Mouse (Mus musculus): ENCODE measurements around the gene Tmco5b. TPM values are rescaled to one million over a fixed set of nuclear protein-coding genes. Genes with fewer than 3 reads are reported as not detected.

Gene Tmco5b
- not detected in 2 replicates for polyA plus RNA-seq (2014; fragmentation: Nextera tagmentation; extraction: Ambion mirVana)

GRCm38 (mm10) chr2:113285432-113285831 lies at the start of gene Tmco5b:
Gene Tmco5b, plus strand, starts transcription at chr2:113285732.
- Histone ChIP-seq H3K4me3 (ENCODE audit: low read depth, low read length) (no peak within 1 kb of the TSS), H3K36me3 (ENCODE audit: control insufficient read depth, insufficient read depth, low read length) (no peaks in the 10 kb centered on the region), H3K9ac (ENCODE audit: low read length) (no peak within 1 kb of the TSS), H3K9me3 (ENCODE audit: control insufficient read depth, low read length) (no peaks in the 10 kb centered on the region), H3K27me3 (ENCODE audit: control insufficient read depth, insufficient read depth, low read length) (no peaks in the 10 kb centered on the region), H3K4me2 (ENCODE audit: low read depth) (no peak within 1 kb of the TSS), H3K4me1 (ENCODE audit: control insufficient read depth, insufficient read depth, low read length) (no peaks in the 10 kb centered on the region), H3K27ac (ENCODE audit: low read depth, low read length) (no peak within 1 kb of the TSS)
- DNase-seq (ENCODE audit: low spot score) (no peak), ATAC-seq (ENCODE audit: insufficient read depth, low FRiP score, low TSS enrichment) (no peak)
- 82% methylated on average over 2 of the region's 2 CpGs for WGBS

DNA sequence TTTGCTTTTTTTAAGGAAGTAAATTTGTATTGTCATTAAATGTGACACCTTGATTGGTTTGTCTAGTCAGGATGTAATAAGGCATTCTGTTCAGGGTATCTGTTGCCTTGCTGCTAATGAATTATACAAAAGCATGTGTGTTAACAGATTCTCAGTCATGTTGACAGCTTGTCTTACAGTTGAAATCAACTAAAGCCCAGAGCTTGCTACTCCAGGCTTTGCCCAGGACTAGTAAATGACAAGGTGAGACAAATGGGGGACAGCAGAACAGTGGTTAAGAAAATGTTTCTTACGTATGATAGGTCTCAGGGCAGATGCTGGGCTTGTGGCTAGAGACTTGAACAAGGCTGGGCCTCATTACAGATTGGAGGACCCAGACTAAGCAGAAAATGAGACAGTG lies 48.5 kb upstream of the Tmco5b start:
- H3K27ac ChIP-seq (ENCODE audit: low read depth, low read length) = no peak overlapping the region
- H3K27me3 ChIP-seq (ENCODE audit: control insufficient read depth, insufficient read depth, low read length) = no peaks in the 10 kb centered on the region
- ATAC-seq (ENCODE audit: insufficient read depth, low FRiP score, low TSS enrichment) (no peak), DNase-seq (ENCODE audit: low spot score) (no peak)
- H3K9ac ChIP-seq (ENCODE audit: low read length) = no peak overlapping the region
- H3K4me1 ChIP-seq (ENCODE audit: control insufficient read depth, insufficient read depth, low read length) = no peaks in the 10 kb centered on the region
- H3K36me3 ChIP-seq (ENCODE audit: control insufficient read depth, insufficient read depth, low read length) = no peaks in the 10 kb centered on the region
- H3K4me3 ChIP-seq (ENCODE audit: low read depth, low read length) = no peak overlapping the region
- H3K9me3 ChIP-seq (ENCODE audit: control insufficient read depth, low read length) = no peaks in the 10 kb centered on the region
- 80% methylated on average over 1 of the region's 1 CpGs for WGBS
- no peak overlapping the region for H3K4me2 ChIP-seq (ENCODE audit: low read depth)

DNA sequence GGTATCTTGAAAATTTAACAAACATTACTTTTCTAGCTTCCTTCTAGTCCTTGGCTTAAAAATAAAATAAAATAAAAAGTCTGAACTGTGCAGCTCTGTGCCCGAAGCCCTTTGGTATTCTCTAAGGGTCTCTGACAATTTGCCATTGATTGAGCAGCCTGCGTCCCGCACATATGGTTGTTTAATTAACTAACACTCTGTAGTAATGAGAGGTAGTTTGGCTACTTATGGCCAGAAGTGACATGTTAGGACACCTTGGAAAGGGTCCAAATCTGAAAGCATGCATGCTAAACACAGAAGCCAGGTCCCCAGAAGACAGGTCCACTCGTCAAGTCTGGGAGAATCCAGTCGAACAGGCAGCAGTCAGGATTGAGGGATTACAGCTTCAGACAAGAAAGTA lies 46.7 kb upstream of the Tmco5b start:
- H3K4me1 ChIP-seq (ENCODE audit: control insufficient read depth, insufficient read depth, low read length) = no peaks in the 10 kb centered on the region
- no peak for ATAC-seq (ENCODE audit: insufficient read depth, low FRiP score, low TSS enrichment)
- no peaks in the 10 kb centered on the region for H3K9me3 ChIP-seq (ENCODE audit: control insufficient read depth, low read length)
- no peak for DNase-seq (ENCODE audit: low spot score)
- no peaks in the 10 kb centered on the region for H3K36me3 ChIP-seq (ENCODE audit: control insufficient read depth, insufficient read depth, low read length)
- no peak overlapping the region for H3K4me3 ChIP-seq (ENCODE audit: low read depth, low read length)
- 69% methylated on average over 5 of the region's 5 CpGs for WGBS
- H3K4me2 ChIP-seq (ENCODE audit: low read depth) = no peak overlapping the region
- H3K9ac ChIP-seq (ENCODE audit: low read length) = no peak overlapping the region
- H3K27ac ChIP-seq (ENCODE audit: low read depth, low read length) = no peak overlapping the region
- H3K27me3 ChIP-seq (ENCODE audit: control insufficient read depth, insufficient read depth, low read length) = no peaks in the 10 kb centered on the region

DNA sequence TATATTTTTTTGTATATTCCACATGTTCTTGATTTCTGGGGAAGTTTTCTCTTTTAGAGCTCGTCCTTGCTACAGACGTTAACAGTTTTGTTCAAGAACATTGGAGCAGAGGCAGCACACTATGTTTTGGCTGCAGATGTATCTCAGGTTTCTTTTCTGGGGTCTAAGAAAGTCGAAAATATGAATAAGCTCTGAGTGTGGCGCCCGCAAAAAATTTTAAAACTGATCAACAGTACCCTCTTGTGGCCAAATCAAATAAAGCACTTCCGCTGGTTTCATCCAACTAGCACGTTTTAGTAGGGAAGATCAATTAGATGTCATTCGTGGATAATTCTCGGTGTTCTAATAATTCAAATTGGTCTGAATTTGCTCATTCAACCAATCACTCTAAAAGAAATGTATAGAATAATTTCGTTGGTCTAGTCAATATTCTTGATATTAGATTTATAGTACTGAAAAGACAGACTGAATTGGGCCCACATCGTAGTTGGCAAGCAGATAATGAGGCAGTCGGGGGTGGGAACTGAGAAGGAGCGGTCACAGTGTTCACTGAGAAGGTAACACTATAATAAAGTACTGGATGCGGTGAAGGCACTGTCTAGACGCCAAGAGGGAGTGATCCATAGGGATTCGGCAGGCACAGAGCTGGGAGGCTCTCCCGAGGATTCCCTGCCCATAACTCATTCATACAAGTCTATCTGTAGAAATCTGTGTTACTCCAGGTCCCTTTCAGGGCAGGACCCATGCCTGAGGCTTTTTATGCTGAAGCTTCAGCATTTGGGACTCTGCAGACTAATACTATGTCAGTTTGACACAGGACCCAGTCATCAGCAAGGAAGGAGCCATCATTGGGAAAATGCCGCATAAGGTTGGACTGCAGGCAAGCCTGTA lies 17.1 kb downstream of the Tmco5b start:
- Histone ChIP-seq H3K9ac (ENCODE audit: low read length) (no peak overlapping the region), H3K4me3 (ENCODE audit: low read depth, low read length) (no peak overlapping the region), H3K27ac (ENCODE audit: low read depth, low read length) (no peak overlapping the region), H3K9me3 (ENCODE audit: control insufficient read depth, low read length) (no peaks in the 10 kb centered on the region), H3K27me3 (ENCODE audit: control insufficient read depth, insufficient read depth, low read length) (no peaks in the 10 kb centered on the region), H3K4me2 (ENCODE audit: low read depth) (no peak overlapping the region), H3K36me3 (ENCODE audit: control insufficient read depth, insufficient read depth, low read length) (no peaks in the 10 kb centered on the region), H3K4me1 (ENCODE audit: control insufficient read depth, insufficient read depth, low read length) (no peaks in the 10 kb centered on the region)
- ATAC-seq (ENCODE audit: insufficient read depth, low FRiP score, low TSS enrichment) (no peak), DNase-seq (ENCODE audit: low spot score) (peak; percentile 40)
- WGBS = 47% methylated on average over 18 of the region's 18 CpGs

GRCm38 (mm10) chr2:113303240-113303538 lies 17.7 kb downstream of the Tmco5b start:
- ATAC-seq (ENCODE audit: insufficient read depth, low FRiP score, low TSS enrichment) (no peak; the same call in 1 of the 2 replicates), DNase-seq (ENCODE audit: low spot score) (no peak)
- Histone ChIP-seq H3K27me3 (ENCODE audit: control insufficient read depth, insufficient read depth, low read length) (no peaks in the 10 kb centered on the region), H3K36me3 (ENCODE audit: control insufficient read depth, insufficient read depth, low read length) (no peaks in the 10 kb centered on the region), H3K27ac (ENCODE audit: low read depth, low read length) (no peak overlapping the region), H3K4me2 (ENCODE audit: low read depth) (no peak overlapping the region), H3K4me1 (ENCODE audit: control insufficient read depth, insufficient read depth, low read length) (no peaks in the 10 kb centered on the region), H3K9me3 (ENCODE audit: control insufficient read depth, low read length) (no peaks in the 10 kb centered on the region), H3K4me3 (ENCODE audit: low read depth, low read length) (no peak overlapping the region), H3K9ac (ENCODE audit: low read length) (no peak overlapping the region)
- 78% methylated on average over 4 of the region's 4 CpGs for WGBS

GRCm38 (mm10) chr2:113305339-113305738 lies 19.8 kb downstream of the Tmco5b start:
- Histone ChIP-seq H3K36me3 (ENCODE audit: control insufficient read depth, insufficient read depth, low read length) (no peaks in the 10 kb centered on the region), H3K27ac (ENCODE audit: low read depth, low read length) (no peak overlapping the region), H3K9ac (ENCODE audit: low read length) (no peak overlapping the region), H3K4me3 (ENCODE audit: low read depth, low read length) (no peak overlapping the region), H3K27me3 (ENCODE audit: control insufficient read depth, insufficient read depth, low read length) (no peaks in the 10 kb centered on the region), H3K4me2 (ENCODE audit: low read depth) (no peak overlapping the region), H3K9me3 (ENCODE audit: control insufficient read depth, low read length) (no peaks in the 10 kb centered on the region), H3K4me1 (ENCODE audit: control insufficient read depth, insufficient read depth, low read length) (no peaks in the 10 kb centered on the region)
- ATAC-seq (ENCODE audit: insufficient read depth, low FRiP score, low TSS enrichment) (0 out of 2 replicates have a peak, but pooled peaks have one; percentile 45), DNase-seq (ENCODE audit: low spot score) (peak; percentile 44)
- WGBS = 11% methylated on average over 4 of the region's 4 CpGs

DNA sequence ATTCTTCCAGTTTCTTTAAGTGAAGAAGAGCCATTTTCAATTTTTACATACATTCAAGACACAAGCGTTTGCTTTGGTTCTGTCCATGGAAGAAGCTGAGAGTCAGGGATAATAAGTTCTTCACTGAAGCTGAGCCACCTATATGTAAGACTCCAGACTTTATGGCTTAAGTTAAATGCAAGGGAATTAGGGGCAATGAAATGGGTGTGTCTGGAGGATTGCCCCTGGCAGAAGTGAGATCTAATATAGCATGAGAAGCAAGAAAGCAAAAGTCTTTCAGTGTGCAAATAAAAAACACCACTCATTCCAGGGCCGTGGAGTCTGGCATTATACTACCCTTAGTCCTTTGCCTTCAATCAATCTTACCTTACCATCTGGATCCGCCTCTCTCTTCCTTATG lies 25.7 kb downstream of the Tmco5b start:
- Histone ChIP-seq H3K4me2 (ENCODE audit: low read depth) (no peak overlapping the region), H3K9me3 (ENCODE audit: control insufficient read depth, low read length) (no peaks in the 10 kb centered on the region), H3K4me3 (ENCODE audit: low read depth, low read length) (no peak overlapping the region), H3K27ac (ENCODE audit: low read depth, low read length) (no peak overlapping the region), H3K4me1 (ENCODE audit: control insufficient read depth, insufficient read depth, low read length) (no peaks in the 10 kb centered on the region), H3K9ac (ENCODE audit: low read length) (no peak overlapping the region), H3K27me3 (ENCODE audit: control insufficient read depth, insufficient read depth, low read length) (no peaks in the 10 kb centered on the region), H3K36me3 (ENCODE audit: control insufficient read depth, insufficient read depth, low read length) (no peaks in the 10 kb centered on the region)
- ATAC-seq (ENCODE audit: insufficient read depth, low FRiP score, low TSS enrichment) = no peak
- no peak for DNase-seq (ENCODE audit: low spot score)
- WGBS = 64% methylated on average over 3 of the region's 3 CpGs

DNA sequence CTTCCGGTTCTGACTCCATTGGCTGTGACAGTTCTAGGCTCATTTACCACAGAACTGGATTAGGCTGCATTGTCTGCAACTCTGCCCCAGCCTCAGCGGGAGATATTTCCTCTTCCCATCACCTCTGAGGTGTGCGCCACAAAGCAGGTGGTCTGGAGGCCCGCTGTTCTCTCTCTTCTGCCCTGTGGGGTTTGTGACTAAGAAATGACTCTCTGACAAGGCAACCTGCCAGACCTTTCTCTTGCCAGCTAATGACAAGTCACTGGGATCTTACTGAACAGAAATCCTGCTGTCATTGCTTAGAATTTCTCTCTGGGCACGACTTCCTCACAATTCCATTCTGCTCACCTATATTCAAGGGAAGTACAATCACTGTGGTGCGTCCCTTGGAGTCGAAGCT lies 37.5 kb downstream of the Tmco5b start:
- WGBS = 38% methylated on average over 7 of the region's 7 CpGs
- no peak overlapping the region for H3K4me3 ChIP-seq (ENCODE audit: low read depth, low read length)
- H3K9ac ChIP-seq (ENCODE audit: low read length) = no peak overlapping the region
- ATAC-seq (ENCODE audit: insufficient read depth, low FRiP score, low TSS enrichment) (no peak), DNase-seq (ENCODE audit: low spot score) (no peak)
- H3K9me3 ChIP-seq (ENCODE audit: control insufficient read depth, low read length) = no peaks in the 10 kb centered on the region
- no peak overlapping the region for H3K4me2 ChIP-seq (ENCODE audit: low read depth)
- H3K36me3 ChIP-seq (ENCODE audit: control insufficient read depth, insufficient read depth, low read length) = no peaks in the 10 kb centered on the region
- H3K27me3 ChIP-seq (ENCODE audit: control insufficient read depth, insufficient read depth, low read length) = 0 out of 2 replicates have a peak, but pooled peaks cover 3% of the 10 kb centered on the region
- H3K27ac ChIP-seq (ENCODE audit: low read depth, low read length) = no peak overlapping the region
- H3K4me1 ChIP-seq (ENCODE audit: control insufficient read depth, insufficient read depth, low read length) = 0 out of 2 replicates have a peak, but pooled peaks cover 3% of the 10 kb centered on the region
